Mouse (Mus musculus): ENCODE measurements around the gene Hectd4. TPM values are rescaled to one million over a fixed set of nuclear protein-coding genes. Genes with fewer than 3 reads are reported as not detected.

Gene Hectd4
- polyA plus RNA-seq, 1 experiment from 2014 or later = 3.3 TPM

- TF ChIP-seq CTCF (IDR thresholded peaks at IDR 0.05; ENCODE audit: low read depth) (no peak), EP300 (IDR thresholded peaks at IDR 0.05; ENCODE audit: low read depth) (no peak)
- H3K9ac ChIP-seq (replicated peaks) = peak overlapping the region; percentile 91
Observed at GRCm38 (mm10) chr5:121399540-121399939, 179.5 kb downstream of the Hectd4 start.

GRCm38 (mm10) chr5:121400064-121400463 lies 180.0 kb downstream of the Hectd4 start:
- Histone ChIP-seq H3K27me3 (ENCODE audit: insufficient read depth, low read length) (no peaks in the 10 kb centered on the region), H3K4me2 (ENCODE audit: low read depth, low read length) (peak overlapping the region; percentile 99; the same call in 1 of the 2 replicates), H3K4me1 (ENCODE audit: insufficient read depth) (peaks cover 36% of the 10 kb centered on the region), H3K27ac (ENCODE audit: low read depth) (no peak overlapping the region), H3K4me3 (ENCODE audit: low read depth, low read length) (no peak overlapping the region), H3K36me3 (replicated peaks; ENCODE audit: insufficient read depth, low read length) (no peaks in the 10 kb centered on the region; the same call in 1 of the 2 replicates), H3K9me3 (ENCODE audit: low read length) (no peaks in the 10 kb centered on the region), H3K9ac (replicated peaks) (no peak overlapping the region)
- 35% methylated on average over 5 of the region's 5 CpGs for WGBS (ENCODE audit: insufficient replicate concordance)
- no peak for ATAC-seq
- DNase-seq = no peak
- no peak for TF ChIP-seq CTCF (IDR thresholded peaks at IDR 0.05; ENCODE audit: low read depth)
- TF ChIP-seq EP300 (IDR thresholded peaks at IDR 0.05; ENCODE audit: low read depth) = no peak

More at GRCm38 (mm10) chr5:121399540-121399939, 179.5 kb downstream of the Hectd4 start:
- no peaks in the 10 kb centered on the region for H3K27me3 ChIP-seq (ENCODE audit: insufficient read depth, low read length)
- no peaks in the 10 kb centered on the region for H3K9me3 ChIP-seq (ENCODE audit: low read length)
- H3K36me3 ChIP-seq (replicated peaks; ENCODE audit: insufficient read depth, low read length) = no peaks in the 10 kb centered on the region; the same call in 1 of the 2 replicates
- DNase-seq = no peak
- H3K4me1 ChIP-seq (ENCODE audit: insufficient read depth) = peaks cover 36% of the 10 kb centered on the region
- H3K4me3 ChIP-seq (ENCODE audit: low read depth, low read length) = peak overlapping the region; percentile 97
- H3K27ac ChIP-seq (ENCODE audit: low read depth) = peak overlapping the region; percentile 91; the same call in 1 of the 2 replicates
- 62% methylated on average over 5 of the region's 5 CpGs for WGBS (ENCODE audit: insufficient replicate concordance)
- H3K4me2 ChIP-seq (ENCODE audit: low read depth, low read length) = peak overlapping the region; percentile 99
- ATAC-seq = no peak

- H3K27ac ChIP-seq (ENCODE audit: low read depth) = peak overlapping the region; percentile 16
- H3K36me3 ChIP-seq (replicated peaks; ENCODE audit: insufficient read depth, low read length) = peaks cover 2% of the 10 kb centered on the region; the same call in 1 of the 2 replicates
- H3K4me1 ChIP-seq (ENCODE audit: insufficient read depth) = peaks cover 36% of the 10 kb centered on the region
- no peak overlapping the region for H3K9ac ChIP-seq (replicated peaks)
- WGBS (ENCODE audit: insufficient replicate concordance) = 37% methylated on average over 5 of the region's 5 CpGs
- H3K9me3 ChIP-seq (ENCODE audit: low read length) = no peaks in the 10 kb centered on the region
- no peak for TF ChIP-seq EP300 (IDR thresholded peaks at IDR 0.05; ENCODE audit: low read depth)
- TF ChIP-seq CTCF (IDR thresholded peaks at IDR 0.05; ENCODE audit: low read depth) = no peak
- peak overlapping the region; percentile 13; the same call in 1 of the 2 replicates for H3K4me2 ChIP-seq (ENCODE audit: low read depth, low read length)
- ATAC-seq = no peak
- no peaks in the 10 kb centered on the region for H3K27me3 ChIP-seq (ENCODE audit: insufficient read depth, low read length)
- no peak for DNase-seq
- no peak overlapping the region for H3K4me3 ChIP-seq (ENCODE audit: low read depth, low read length)
Observed at GRCm38 (mm10) chr5:121400849-121401248, 180.8 kb downstream of the Hectd4 start.

- Histone ChIP-seq H3K9ac (replicated peaks) (no peak overlapping the region), H3K27ac (ENCODE audit: low read depth) (no peak overlapping the region), H3K4me2 (ENCODE audit: low read depth, low read length) (no peak overlapping the region), H3K4me1 (ENCODE audit: insufficient read depth) (peaks cover 4% of the 10 kb centered on the region; the same call in 1 of the 2 replicates), H3K4me3 (ENCODE audit: low read depth, low read length) (no peak overlapping the region), H3K36me3 (replicated peaks; ENCODE audit: insufficient read depth, low read length) (peaks cover 46% of the 10 kb centered on the region), H3K9me3 (ENCODE audit: low read length) (no peaks in the 10 kb centered on the region), H3K27me3 (ENCODE audit: insufficient read depth, low read length) (no peaks in the 10 kb centered on the region)
- no peak for DNase-seq
- TF ChIP-seq CTCF (IDR thresholded peaks at IDR 0.05; ENCODE audit: low read depth) = no peak
- TF ChIP-seq EP300 (IDR thresholded peaks at IDR 0.05; ENCODE audit: low read depth) = no peak
- no peak for ATAC-seq
- WGBS (ENCODE audit: insufficient replicate concordance) = 77% methylated on average over 8 of the region's 8 CpGs
Observed at GRCm38 (mm10) chr5:121407856-121408255, 187.8 kb downstream of the Hectd4 start.

- Histone ChIP-seq H3K27ac (ENCODE audit: low read depth) (no peak overlapping the region), H3K4me1 (ENCODE audit: insufficient read depth) (peaks cover 4% of the 10 kb centered on the region; the same call in 1 of the 2 replicates), H3K4me2 (ENCODE audit: low read depth, low read length) (no peak overlapping the region), H3K9me3 (ENCODE audit: low read length) (no peaks in the 10 kb centered on the region), H3K27me3 (ENCODE audit: insufficient read depth, low read length) (no peaks in the 10 kb centered on the region), H3K4me3 (ENCODE audit: low read depth, low read length) (no peak overlapping the region), H3K9ac (replicated peaks) (no peak overlapping the region), H3K36me3 (replicated peaks; ENCODE audit: insufficient read depth, low read length) (peaks cover 68% of the 10 kb centered on the region)
- TF ChIP-seq CTCF (IDR thresholded peaks at IDR 0.05; ENCODE audit: low read depth) = no peak
- no peak for TF ChIP-seq EP300 (IDR thresholded peaks at IDR 0.05; ENCODE audit: low read depth)
- WGBS (ENCODE audit: insufficient replicate concordance) = 86% methylated on average over 4 of the region's 4 CpGs
- no peak for ATAC-seq
- DNase-seq = no peak
Observed at GRCm38 (mm10) chr5:121410975-121411374, 191.0 kb downstream of the Hectd4 start.

Other genes starting within 250 kb of the Hectd4 start
- gene Rph3a, start 210.1 kb upstream of the Hectd4 start, polyA plus RNA-seq (2015; fragmentation: Nextera tagmentation; extraction: Ambion mirVana) = 0.02 and 0.06 TPM in 2 replicates
- gene Ptpn11, start 28.8 kb upstream of the Hectd4 start, polyA plus RNA-seq (2015; fragmentation: Nextera tagmentation; extraction: Ambion mirVana) = 9.6 and 10.6 TPM in 2 replicates
- 315 and 325 TPM in 2 replicates for gene Rpl6, start 15.7 kb upstream of the Hectd4 start, polyA plus RNA-seq (2015; fragmentation: Nextera tagmentation; extraction: Ambion mirVana)
- gene Trafd1, start 165.4 kb downstream of the Hectd4 start, polyA plus RNA-seq (2015; fragmentation: Nextera tagmentation; extraction: Ambion mirVana) = 28.6 and 30.6 TPM in 2 replicates
- gene Naa25, start 177.7 kb downstream of the Hectd4 start, polyA plus RNA-seq (2015; fragmentation: Nextera tagmentation; extraction: Ambion mirVana) = 12.5 and 12.9 TPM in 2 replicates
- 0.86 TPM in 2 replicates for gene Tmem116, start 231.7 kb downstream of the Hectd4 start, polyA plus RNA-seq (2015; fragmentation: Nextera tagmentation; extraction: Ambion mirVana)
- 69.4 and 69.7 TPM in 2 replicates for gene Erp29, start 232.3 kb downstream of the Hectd4 start, polyA plus RNA-seq (2015; fragmentation: Nextera tagmentation; extraction: Ambion mirVana)

Measured in liver, postnatal 0 days (tissue).